Mouse (Mus musculus) forebrain, postnatal 0 days (tissue): ENCODE measurements at regions not wholly inside any gene's neighbourhood (a gene's known extent, or its start where the extent isn't known, plus 50 kb on each side); places are given as distances from the start of the nearest gene placed in this dataset.
"Not testable (repeated sequence)": the region's sequence is repeated elsewhere in the genome, so short reads cannot be mapped to it uniquely, and the experiment has no call there.

ENCODE experiments used
- ATAC-seq: fragments of 200-750 bp; cut with Nextera tagmentation; 2 replicates; pipeline ENCODE4 v1.8.0; 2017; ENCODE audit warnings: mild to moderate bottlenecking, moderate library complexity
- DNase-seq: peaks from one replicate; pipeline ENCODE4 v3.0.0-alpha.2; 2015
- H3K27ac ChIP-seq: fragments of 300-500 bp; sonication (generic); 2 replicates; pipeline ENCODE4 v1.5.1; 2014; ENCODE audit warnings: low read depth, mild to moderate bottlenecking, antibody characterized with exemption, low read length, moderate library complexity, mixed read lengths
- H3K27me3 ChIP-seq: fragments of 300-500 bp; sonication (generic); 2 replicates; pipeline ENCODE4 v1.6.1; 2014; ENCODE audit warnings: mild to moderate bottlenecking, low read length, mixed read lengths; ENCODE audit not compliant: insufficient read depth
- H3K36me3 ChIP-seq: fragments of 300-500 bp; sonication (generic); 2 replicates; pipeline ENCODE4 v1.6.1; 2014; ENCODE audit warnings: mild to moderate bottlenecking, moderate library complexity; ENCODE audit not compliant: insufficient read depth
- H3K4me1 ChIP-seq: fragments of 300-500 bp; sonication (generic); 2 replicates; pipeline ENCODE4 v1.6.1; 2014; ENCODE audit warnings: antibody characterized with exemption; ENCODE audit not compliant: insufficient read depth
- H3K4me2 ChIP-seq: fragments of 300-500 bp; sonication (generic); 2 replicates; pipeline ENCODE4 v1.6.1; 2014; ENCODE audit warnings: low read depth, mild to moderate bottlenecking, moderate library complexity
- H3K4me3 ChIP-seq: fragments of 300-500 bp; sonication (generic); 2 replicates; pipeline ENCODE4 v1.5.1; 2014; ENCODE audit warnings: low read depth, low read length, mixed read lengths
- H3K9ac ChIP-seq: fragments of 300-500 bp; sonication (generic); 2 replicates; pipeline ENCODE4 v1.6.1; 2014; ENCODE audit warnings: mild to moderate bottlenecking
- H3K9me3 ChIP-seq: fragments of 300-500 bp; sonication (generic); 2 replicates; pipeline ENCODE4 v1.6.1; 2016; ENCODE audit warnings: low read length
- CTCF ChIP-seq: sonication (generic); IDR thresholded peaks from 2 replicates; pipeline ENCODE4 v1.5.1; 2016; ENCODE audit warnings: antibody characterized with exemption, control low read depth, low read depth
- WGBS: fragments of 180-500 bp; shearing (Covaris S2); extraction: QIAGEN DNeasy Blood & Tissue Kit; methylation state at CpG from one replicate; pipeline ENCODE4 v1.1.7; 2014; 5-methylcytosine and 5-hydroxymethylcytosine counted together

GRCm38 (mm10) chr13:41955198-41955597 lies 96.6 kb upstream of the Hivep1 start:
- no peak for DNase-seq
- WGBS, result 86% methylated on average over 3 of the region's 3 CpGs

GRCm38 (mm10) chr13:41952453-41952852 lies 99.4 kb upstream of the Hivep1 start:
- H3K36me3 ChIP-seq, result no peaks in the 10 kb centered on the region
- no peak overlapping the region for H3K9ac ChIP-seq
- 56% methylated on average over 3 of the region's 3 CpGs for WGBS
- no peak overlapping the region for H3K27ac ChIP-seq
- no peak for TF ChIP-seq CTCF
- no peaks in the 10 kb centered on the region for H3K9me3 ChIP-seq
- ATAC-seq (no peak), DNase-seq (no peak)
- no peak overlapping the region for H3K4me3 ChIP-seq
- H3K4me1 ChIP-seq, result no peaks in the 10 kb centered on the region
- H3K4me2 ChIP-seq, result no peak overlapping the region
- H3K27me3 ChIP-seq, result no peaks in the 10 kb centered on the region

More at GRCm38 (mm10) chr13:41955198-41955597, 96.6 kb upstream of the Hivep1 start:
- no peak for ATAC-seq
- H3K9ac ChIP-seq, result no peak overlapping the region
- H3K4me2 ChIP-seq, result no peak overlapping the region
- no peaks in the 10 kb centered on the region for H3K4me1 ChIP-seq
- H3K27ac ChIP-seq, result no peak overlapping the region
- no peaks in the 10 kb centered on the region for H3K9me3 ChIP-seq
- no peak overlapping the region for H3K4me3 ChIP-seq
- no peaks in the 10 kb centered on the region for H3K36me3 ChIP-seq
- no peak for TF ChIP-seq CTCF
- no peaks in the 10 kb centered on the region for H3K27me3 ChIP-seq

GRCm38 (mm10) chr13:41948241-41948640 lies 100.8 kb upstream of the Adtrp start:
- 80% methylated on average over 3 of the region's 3 CpGs for WGBS
- Histone ChIP-seq H3K4me3 (no peak overlapping the region), H3K4me1 (no peaks in the 10 kb centered on the region), H3K4me2 (no peak overlapping the region), H3K27ac (no peak overlapping the region), H3K27me3 (no peaks in the 10 kb centered on the region), H3K9me3 (no peaks in the 10 kb centered on the region), H3K9ac (no peak overlapping the region), H3K36me3 (no peaks in the 10 kb centered on the region)
- DNase-seq (no peak), ATAC-seq (no peak)
- no peak for TF ChIP-seq CTCF

- no peak overlapping the region for H3K27ac ChIP-seq
- no peaks in the 10 kb centered on the region for H3K36me3 ChIP-seq
- H3K4me1 ChIP-seq, result no peaks in the 10 kb centered on the region
- ATAC-seq (no peak), DNase-seq (no peak)
- no peak overlapping the region for H3K4me3 ChIP-seq
- no peak for TF ChIP-seq CTCF
- H3K4me2 ChIP-seq, result no peak overlapping the region
- WGBS, result 88% methylated on average over 12 of the region's 12 CpGs
- no peak overlapping the region for H3K9ac ChIP-seq
- no peaks in the 10 kb centered on the region for H3K9me3 ChIP-seq
- no peaks in the 10 kb centered on the region for H3K27me3 ChIP-seq
Observed at GRCm38 (mm10) chr13:41932313-41933100, 85.0 kb upstream of the Adtrp start.

GRCm38 (mm10) chr13:41929768-41930167 lies 82.3 kb upstream of the Adtrp start:
- no peaks in the 10 kb centered on the region for H3K9me3 ChIP-seq
- TF ChIP-seq CTCF, result no peak
- H3K27me3 ChIP-seq, result no peaks in the 10 kb centered on the region
- no peak overlapping the region for H3K4me2 ChIP-seq
- DNase-seq, result no peak
- ATAC-seq, result no peak
- H3K4me1 ChIP-seq, result no peaks in the 10 kb centered on the region
- H3K4me3 ChIP-seq, result no peak overlapping the region
- no peak overlapping the region for H3K27ac ChIP-seq
- 73% methylated on average over 1 of the region's 1 CpGs for WGBS
- no peak overlapping the region for H3K9ac ChIP-seq
- no peaks in the 10 kb centered on the region for H3K36me3 ChIP-seq

GRCm38 (mm10) chr13:41925851-41926250 lies 78.4 kb upstream of the Adtrp start:
- H3K4me3 ChIP-seq, DNase-seq, H3K9me3 ChIP-seq, ATAC-seq, H3K27me3 ChIP-seq, H3K9ac ChIP-seq, H3K36me3 ChIP-seq, H3K27ac ChIP-seq, H3K4me2 ChIP-seq, H3K4me1 ChIP-seq: not testable (repeated sequence)
- 89% methylated on average over 2 of the region's 2 CpGs for WGBS

GRCm38 (mm10) chr13:41925211-41925610 lies 77.7 kb upstream of the Adtrp start:
- H3K4me2 ChIP-seq, result no peak overlapping the region
- no peak for TF ChIP-seq CTCF
- H3K27ac ChIP-seq, result no peak overlapping the region
- DNase-seq, result no peak
- 25% methylated on average over 2 of the region's 2 CpGs for WGBS
- H3K36me3 ChIP-seq, result no peaks in the 10 kb centered on the region
- no peak overlapping the region for H3K9ac ChIP-seq
- no peaks in the 10 kb centered on the region for H3K9me3 ChIP-seq
- no peak for ATAC-seq
- H3K4me3 ChIP-seq, result no peak overlapping the region
- no peaks in the 10 kb centered on the region for H3K4me1 ChIP-seq
- H3K27me3 ChIP-seq, result no peaks in the 10 kb centered on the region
